Mouse (Mus musculus) left cerebral cortex, postnatal 10 days (tissue): Measurements from ENCODE around the gene Plekha8. TPM values are rescaled to one million over a fixed set of nuclear protein-coding genes. Genes with fewer than 3 reads are reported as not detected.
A peak's percentile ranks its signal among the peaks of the same experiment; 100 is the strongest.

Experiments used
- DNase-seq, 2 experiments: peaks; one replicate each; pipeline ENCODE4 v3.0.0; 2021 to 2022; ENCODE audit warnings: low spot score in 2 of 2, mixed read lengths in 1 of 2; ENCODE audit errors: extremely low spot score in 1 of 2
- intact Hi-C: fragments of 180-260 bp; cut with DNase I; formaldehyde crosslinking; loops from one replicate; pipeline ENCODE4 v1.15.1; 2025
- total RNA-seq, 2 experiments: library from RNA; stranded (reverse); gene quantifications; 2 replicates each; pipeline ENCODE4 v1.2.3; 2021

Plekha8 gene
- total RNA-seq, 2 experiments from 2014 or later: 9.1 to 11.0 TPM

- DNase-seq: no peak
- intact Hi-C loops: no loop called here
Observed at GRCm38 (mm10) chr6:54620357-54620756, 25.4 kb downstream of the Plekha8 start.

GRCm38 (mm10) chr6:54628381-54628780, 33.5 kb downstream of the Plekha8 start:
- no peak for DNase-seq
- intact Hi-C loops: no loop called here

GRCm38 (mm10) chr6:54629734-54630133, 34.8 kb downstream of the Plekha8 start:
- no peak for DNase-seq
- intact Hi-C loops: no loop called here

GRCm38 (mm10) chr6:54631462-54631861, 36.6 kb downstream of the Plekha8 start:
- intact Hi-C loops: no loop called here
- no peak for DNase-seq

GRCm38 (mm10) chr6:54639877-54640276, 45.0 kb downstream of the Plekha8 start:
- DNase-seq: no peak
- intact Hi-C loops: no loop called here

DNA sequence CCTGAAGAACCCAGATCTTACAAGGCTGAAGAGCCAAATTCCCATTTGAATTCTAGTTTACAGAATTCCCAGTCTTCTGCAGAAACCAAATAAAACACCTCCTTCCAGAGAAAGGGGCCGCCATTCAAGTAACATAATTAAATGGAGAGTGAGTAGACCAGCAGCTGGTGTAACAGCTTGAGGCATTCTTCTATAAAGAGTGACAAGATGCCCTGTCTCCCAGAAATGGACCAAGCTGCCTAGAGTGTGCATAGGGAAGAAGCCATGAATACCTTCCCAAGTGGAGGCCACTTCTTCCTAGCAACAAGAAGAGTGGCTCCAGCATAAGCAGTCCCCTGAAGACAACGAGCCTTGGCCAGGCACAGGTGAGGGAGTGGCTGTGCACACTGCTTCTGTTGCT, 47.0 kb downstream of the Plekha8 start:
- no peak for DNase-seq
- intact Hi-C loops: no loop called here

DNA sequence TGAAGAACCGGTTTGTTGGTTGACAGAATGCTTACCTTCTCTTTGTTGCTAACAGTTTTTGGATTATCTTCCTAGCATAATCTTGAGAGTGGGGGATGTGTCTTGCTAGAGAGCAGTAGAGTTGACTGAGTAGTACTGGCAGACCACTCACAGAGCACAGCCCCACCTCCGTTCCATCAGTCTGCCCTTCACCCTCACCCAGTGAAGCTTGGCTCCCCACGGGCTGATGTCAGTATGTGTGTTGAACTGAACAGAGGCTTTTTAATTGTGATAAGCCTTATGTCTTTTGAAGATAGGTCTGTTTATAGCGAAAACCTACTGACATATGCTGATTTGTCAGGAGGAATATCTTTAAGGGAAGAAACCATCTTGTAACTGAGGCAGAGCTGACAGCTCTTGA, 48.3 kb downstream of the Plekha8 start:
- intact Hi-C loops: no loop called here
- no peak for DNase-seq

- intact Hi-C loops: no loop called here
- DNase-seq: no peak
Observed at GRCm38 (mm10) chr6:54655471-54656095, 60.7 kb downstream of the Plekha8 start.

- intact Hi-C loops: no loop called here
- DNase-seq: no peak
Observed at GRCm38 (mm10) chr6:54657861-54658260, 63.0 kb downstream of the Plekha8 start.

DNA sequence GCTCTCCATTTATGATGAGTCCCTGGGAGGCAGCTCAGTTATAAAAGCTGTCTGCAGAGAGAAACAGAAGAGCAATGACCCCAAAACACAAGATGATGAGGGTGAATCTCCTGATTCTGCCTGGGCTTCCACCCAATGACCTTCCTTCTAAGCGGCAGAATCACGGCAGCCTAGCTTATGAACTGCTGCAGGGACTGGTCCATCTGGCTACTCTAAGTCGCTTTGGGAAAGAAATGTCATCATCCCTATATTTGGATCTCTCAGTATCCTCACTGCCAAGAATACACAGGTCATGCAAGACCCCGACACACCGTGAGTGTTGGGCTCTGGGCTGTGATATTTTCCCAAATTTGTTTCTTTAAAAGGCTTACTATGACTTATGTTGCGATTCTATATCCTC, 75.0 kb downstream of the Plekha8 start:
- no peak for DNase-seq
- intact Hi-C loops: no loop called here

DNA sequence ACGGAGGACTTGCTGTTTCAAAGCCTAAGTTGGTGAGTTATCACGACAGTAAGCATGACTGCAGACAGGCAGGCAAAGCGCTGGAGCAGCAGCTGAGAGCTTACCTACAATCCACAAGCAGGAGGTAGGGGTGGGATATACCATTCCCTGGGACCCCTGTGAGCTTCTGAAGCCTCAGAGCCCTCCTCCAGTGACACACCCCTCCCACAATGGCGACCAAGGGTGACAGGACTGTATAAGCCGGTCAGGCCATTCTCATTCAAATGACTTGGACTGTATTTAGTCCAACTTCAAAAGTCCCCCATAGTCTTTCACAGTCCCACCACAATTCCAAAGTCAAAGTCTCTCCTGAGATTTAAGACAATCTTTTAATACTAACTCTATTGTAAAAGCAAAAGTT, 78.0 kb downstream of the Plekha8 start:
- DNase-seq: no peak
- intact Hi-C loops: no loop called here

DNA sequence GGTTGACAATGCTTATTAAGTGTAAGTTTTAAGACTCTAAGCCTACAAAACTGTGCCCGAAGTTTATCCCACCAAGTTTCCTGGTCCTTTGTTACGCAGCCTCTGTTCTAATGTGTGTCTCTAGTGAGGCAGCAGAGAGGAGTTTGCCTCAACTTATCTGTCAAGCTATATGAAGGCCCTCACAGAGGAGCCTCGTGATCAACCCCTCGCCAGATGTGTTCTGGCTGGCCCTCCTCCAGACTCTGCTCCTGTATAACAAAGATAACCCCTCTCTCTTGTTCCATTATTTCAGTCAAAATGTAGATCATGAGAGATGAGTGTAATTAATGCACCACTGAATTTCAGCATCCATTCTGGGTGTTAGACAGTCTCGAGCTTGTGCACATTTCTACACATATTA, 84.8 kb downstream of the Plekha8 start:
- no peak for DNase-seq
- intact Hi-C loops: loop anchor here (5.0 kb wide), 1 partner anchor 82 kb away; the partner anchor contains the start of genes Fkbp14 and Plekha8

GRCm38 (mm10) chr6:54680891-54681745, 86.2 kb downstream of the Plekha8 start, which contains the start of gene Mturn:
Gene Mturn, plus strand, starts transcription at chr6:54681624.
- DNase-seq: peak; percentile 95 to 99
- intact Hi-C loops: loop anchor here (5.0 kb wide), 1 partner anchor 84 kb away; the partner anchor contains the start of genes Fkbp14 and Plekha8

GRCm38 (mm10) chr6:54681746-54682428, 87.0 kb downstream of the Plekha8 start:
- intact Hi-C loops: loop anchor here (5.0 kb wide), 1 partner anchor 85 kb away; the partner anchor contains the start of genes Fkbp14 and Plekha8

DNA sequence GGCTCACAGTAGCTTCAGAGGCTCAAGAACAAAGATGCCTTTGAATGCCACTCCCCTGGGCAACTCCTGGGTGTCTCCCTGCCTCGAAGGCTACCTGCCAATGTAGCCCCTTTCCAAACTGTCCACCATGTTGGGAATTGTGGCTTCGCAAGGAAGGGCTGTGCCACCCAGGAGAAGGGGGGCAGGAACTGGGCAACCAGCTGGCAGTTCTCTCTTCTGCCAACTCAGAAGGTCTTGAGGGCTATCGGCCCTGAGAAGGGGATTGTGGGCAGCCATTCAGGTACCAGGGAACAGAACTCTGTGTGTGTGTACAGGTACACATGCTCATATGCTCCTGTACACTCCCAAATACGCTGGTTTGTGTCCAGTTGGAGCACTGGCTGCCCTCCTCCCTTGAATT, 89.2 kb downstream of the Plekha8 start:
- intact Hi-C loops: loop anchor here (5.0 kb wide), 1 partner anchor 87 kb away; the partner anchor contains the start of genes Fkbp14 and Plekha8
- no peak for DNase-seq

More at GRCm38 (mm10) chr6:54681746-54682428, 87.0 kb downstream of the Plekha8 start:
- no peak for DNase-seq

GRCm38 (mm10) chr6:54685103-54685502, 90.2 kb downstream of the Plekha8 start:
- no peak for DNase-seq
- intact Hi-C loops: no loop called here

- DNase-seq: no peak
- intact Hi-C loops: no loop called here
Observed at GRCm38 (mm10) chr6:54685716-54686395, 90.9 kb downstream of the Plekha8 start.

DNA sequence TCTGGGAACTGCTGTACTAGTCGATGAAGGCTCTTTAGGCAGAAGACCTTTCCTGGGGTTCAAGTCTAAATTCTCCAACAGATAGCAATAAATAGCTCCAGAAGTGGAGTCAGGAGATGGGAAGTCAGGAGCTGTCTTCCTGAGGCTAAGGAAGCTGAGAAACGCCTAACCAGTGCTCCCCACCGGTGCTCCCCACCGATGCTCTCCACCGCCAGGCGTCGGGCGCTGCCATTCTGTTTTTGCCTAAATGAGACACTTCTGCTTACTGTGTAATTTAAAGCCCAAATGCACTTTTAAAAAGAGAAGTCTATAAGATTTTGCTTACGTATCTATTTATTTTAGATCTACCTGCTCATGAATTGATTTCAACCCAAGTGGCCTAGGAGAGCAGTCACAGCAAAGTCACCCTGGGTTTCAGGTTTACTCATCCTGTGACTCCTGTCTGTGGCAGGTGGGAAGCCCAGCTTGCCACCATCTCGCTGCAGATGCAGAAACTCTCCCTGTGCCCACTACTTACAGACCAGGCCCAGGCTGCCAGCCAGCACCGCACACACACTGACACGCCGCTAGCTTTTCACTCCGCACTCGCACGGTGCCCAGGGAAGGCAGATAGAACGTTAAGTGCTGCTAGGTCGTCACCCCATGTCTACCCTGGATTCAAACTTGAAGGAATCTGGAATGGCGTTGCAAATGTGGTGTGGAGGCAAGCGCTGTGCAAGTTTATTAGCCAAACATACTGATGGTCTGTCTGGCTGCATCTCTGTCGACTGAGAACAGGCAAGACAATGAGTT, 92.2 kb downstream of the Plekha8 start:
- intact Hi-C loops: no loop called here
- DNase-seq: no peak
